Mouse (Mus musculus): ENCODE data around the gene Tmem151b.

Gene Tmem151b

DNA sequence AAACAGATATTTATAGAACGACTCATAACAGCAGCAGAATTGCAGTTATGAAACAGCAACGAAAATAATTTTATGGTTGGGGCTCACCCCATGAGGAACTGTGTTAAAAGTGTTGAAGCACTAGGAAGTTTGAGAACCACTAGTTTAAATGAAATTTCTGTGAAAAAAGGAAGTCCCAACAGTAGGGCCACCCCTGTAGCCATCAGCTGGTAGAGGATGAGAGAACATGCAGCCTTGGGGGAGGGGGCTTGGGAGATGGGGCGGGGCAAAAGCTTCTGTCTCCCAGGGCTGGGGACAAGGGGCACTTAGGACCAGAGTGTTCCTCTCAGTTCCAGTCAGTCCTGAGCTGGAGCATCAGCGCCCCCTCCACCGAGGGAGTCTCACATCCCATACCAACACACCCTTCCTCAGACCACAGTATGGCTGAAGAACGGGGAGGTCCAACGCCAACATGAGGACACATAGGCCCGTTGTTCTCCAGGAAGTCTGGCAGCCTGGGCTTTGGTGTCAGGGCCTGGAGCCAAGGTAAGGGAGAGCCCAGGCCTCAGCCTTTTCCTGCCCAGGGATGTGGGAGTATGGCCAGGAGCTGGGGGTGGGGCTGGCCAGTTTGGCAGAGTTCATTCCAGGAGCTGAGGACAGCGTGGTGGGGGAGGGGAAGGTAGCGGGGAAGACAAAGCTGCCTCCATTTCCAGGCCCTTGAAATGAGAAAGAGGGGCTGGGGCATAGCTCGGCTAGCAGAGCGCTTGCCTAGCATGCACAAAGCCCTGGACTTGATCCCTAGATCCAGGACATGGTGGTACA, 34.8 kb upstream of the Tmem151b start:
- DNase-seq: peak; percentile 70 to 73

DNA sequence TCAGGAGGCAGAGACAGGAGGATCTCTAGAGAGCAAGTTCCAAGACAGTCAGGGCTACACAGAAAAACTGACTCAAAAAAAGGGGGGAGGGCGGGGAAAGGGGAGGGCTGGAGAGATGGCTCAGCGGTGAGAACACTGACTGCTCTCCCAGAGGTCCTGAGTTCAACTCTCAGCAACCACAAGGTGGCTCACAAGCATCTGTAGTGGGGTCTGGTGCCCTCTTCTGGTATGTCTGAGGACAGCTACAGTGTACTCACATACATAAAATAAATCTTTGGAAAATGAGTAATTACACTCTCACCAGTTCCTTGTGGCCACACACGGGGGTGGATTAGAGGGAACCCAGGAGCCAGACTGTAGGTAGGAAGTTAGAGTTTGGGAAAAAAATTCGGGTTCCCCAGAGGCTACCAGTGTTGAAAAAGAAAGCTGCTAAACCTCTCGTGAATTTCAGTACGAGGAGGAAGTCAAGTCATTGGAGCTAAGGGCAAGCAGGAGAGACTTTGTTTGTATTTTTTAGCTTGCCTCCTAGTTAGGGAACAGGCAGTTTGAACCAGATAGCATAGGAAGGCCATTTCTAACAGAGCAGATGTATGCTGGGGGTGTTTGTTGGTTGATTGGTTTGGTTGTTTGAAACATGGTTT, 33.4 kb upstream of the Tmem151b start:
- peak in 1 of 2 experiments; percentile 34 for DNase-seq

DNA sequence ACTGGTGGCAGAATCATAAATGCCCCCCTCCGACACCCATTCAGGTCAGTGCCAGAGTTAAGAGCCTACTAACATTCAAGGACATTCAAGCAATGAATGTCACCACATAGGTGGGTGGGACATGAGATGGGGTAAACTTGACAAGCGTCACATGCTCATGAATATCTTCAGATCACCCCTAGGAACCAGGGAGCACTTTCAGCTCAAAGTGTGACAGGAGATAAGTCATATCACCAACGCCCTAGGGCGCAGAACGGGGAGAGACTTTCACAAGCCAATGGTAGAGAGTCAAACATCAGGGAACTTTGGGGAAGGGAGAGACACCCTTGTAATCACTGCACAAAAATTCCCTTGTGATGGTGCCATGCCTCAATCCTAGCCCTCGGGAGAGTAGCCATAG, 32.7 kb upstream of the Tmem151b start:
- no peak for DNase-seq

DNA sequence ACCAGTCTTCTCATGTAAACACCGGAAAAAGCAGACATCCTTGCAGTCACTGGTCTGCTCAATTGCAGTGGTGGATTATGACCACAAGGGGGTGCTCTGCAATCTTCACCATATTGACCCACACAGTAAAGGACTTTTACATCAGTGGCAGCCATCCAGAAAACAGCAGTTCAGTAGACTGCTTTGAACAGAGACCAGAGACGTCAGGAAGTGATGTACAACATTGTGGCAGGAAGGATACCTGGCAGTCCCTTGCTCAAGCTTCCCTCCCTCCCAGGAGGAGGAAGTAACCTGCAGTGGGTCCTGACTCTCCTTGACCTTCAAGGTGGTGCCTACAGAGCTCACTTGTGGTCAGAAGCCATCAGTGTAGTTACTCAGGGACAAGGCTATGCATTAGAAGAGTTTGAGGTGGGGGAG, 32.1 kb upstream of the Tmem151b start:
- DNase-seq: peak; percentile 70 to 77

DNA sequence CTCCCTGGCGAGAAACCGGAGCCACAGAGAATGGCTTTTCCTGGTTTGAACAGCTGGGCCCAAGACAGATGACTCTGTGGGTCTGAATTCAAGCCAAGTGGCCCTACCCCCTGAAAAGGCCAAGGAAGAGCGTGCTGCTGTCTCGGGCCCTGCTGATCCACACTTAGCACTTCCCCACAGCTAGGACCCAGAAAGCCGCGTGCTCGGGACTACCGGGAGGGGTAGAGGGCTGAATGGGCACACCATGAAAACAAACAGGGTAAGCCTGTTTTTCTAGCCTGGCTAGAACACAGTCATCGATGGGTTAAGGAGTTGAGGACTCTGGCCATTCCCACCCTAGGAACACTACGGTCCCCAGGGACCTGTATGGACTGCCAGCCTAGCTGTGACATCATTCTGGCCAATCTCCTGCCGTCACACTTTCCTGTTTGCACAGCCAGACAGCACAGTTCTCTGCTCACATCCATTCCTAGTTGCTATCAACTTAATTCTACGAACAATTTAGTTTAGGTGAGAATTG, 31.5 kb upstream of the Tmem151b start:
- DNase-seq: no peak

DNA sequence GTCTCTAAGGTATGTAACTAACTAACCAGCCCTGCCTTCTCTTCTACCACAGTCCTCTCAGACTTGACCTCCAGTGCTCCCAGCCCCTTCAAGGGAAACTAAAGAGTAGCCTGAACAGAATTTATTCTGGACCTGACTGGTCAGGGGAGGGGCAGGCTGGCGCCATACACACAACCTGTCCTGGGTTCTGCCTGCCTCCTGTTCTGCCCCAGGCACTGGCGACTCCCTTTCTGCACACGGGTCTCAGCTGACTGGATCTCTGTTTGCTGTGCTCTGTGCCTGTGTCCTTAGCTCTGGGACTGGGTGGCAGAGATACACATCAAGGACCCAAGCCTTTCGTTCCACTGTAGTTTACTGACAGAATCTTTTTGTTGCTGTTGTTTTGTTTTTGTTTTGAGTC, 30.1 kb upstream of the Tmem151b start:
- DNase-seq: no peak

DNA sequence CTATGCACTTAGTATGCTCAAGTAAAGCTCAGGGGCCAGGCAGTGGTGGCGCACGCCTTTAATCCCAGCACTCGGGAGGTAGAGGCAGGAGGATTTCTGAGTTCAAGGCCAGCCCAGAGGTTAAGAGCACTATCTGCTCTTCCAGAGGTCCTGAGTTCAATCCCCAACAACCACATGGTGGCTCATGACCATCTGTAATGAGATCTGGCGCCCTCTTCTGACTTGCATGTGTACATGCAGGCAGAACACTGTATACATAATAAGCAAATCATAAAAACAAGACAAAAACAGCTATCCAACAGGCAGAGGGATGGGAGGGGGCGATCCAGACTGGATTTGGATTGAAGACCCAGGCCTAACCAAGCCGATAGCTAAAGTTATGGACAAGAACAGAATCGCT, 29.4 kb upstream of the Tmem151b start:
- DNase-seq: peak in 1 of 2 experiments; percentile 30

DNA sequence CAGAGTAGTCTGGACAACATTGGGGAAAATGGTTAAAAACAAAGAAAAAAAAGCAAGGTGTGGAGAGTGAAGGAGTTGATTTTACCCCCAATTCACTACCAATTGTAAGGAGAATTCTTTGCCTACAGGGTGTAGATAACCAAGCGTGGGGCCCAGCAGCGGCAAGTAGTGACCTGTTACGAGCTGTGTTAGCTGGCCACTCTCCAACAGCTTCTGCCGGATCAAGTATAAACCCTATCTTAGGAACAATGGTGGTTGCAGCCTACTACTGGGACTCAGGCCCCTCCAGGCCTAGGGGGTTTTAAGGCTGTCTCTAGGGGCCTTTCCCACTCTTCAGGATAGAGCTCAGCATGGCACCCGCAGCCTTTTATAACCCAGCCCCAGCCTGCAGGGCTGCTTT, 28.8 kb upstream of the Tmem151b start:
- DNase-seq: peak in 1 of 2 experiments; percentile 30

DNA sequence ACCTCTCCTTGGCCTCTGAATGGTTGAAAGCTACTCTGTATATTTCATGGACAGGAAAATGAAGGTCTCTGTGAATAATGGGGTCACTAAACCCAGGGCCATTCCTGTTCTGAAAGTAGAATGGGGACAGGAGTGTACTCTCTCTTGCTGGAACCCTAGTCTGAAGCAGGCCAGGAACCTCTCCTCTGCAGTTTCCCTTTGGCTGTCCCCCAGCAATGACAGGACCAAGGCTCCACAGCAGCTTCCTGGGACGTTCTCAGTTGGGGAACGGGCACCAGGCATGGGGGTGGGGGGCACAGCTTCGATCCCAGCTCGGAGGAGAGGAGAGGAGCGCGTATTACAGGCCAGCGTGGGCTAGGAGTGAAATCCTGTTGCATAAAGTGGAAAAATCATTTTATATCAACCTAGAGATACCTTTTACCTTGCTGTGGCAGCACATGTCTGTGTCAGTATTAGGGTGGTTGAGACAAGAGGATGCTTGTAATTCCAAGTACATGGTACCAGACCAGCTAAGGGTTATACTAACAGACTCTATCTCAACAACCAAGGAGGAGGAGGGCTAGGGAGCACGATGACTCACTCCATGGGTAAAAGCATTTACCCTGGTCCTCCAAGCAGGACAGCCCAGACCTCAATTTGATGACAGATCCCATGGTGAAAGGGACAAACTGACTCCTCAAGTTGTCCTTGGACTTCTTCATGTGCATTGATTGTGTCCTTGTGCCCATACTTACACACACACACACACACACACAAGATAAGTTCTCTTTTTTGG, 25.8 kb upstream of the Tmem151b start:
- DNase-seq: peak in 1 of 2 experiments; percentile 36

DNA sequence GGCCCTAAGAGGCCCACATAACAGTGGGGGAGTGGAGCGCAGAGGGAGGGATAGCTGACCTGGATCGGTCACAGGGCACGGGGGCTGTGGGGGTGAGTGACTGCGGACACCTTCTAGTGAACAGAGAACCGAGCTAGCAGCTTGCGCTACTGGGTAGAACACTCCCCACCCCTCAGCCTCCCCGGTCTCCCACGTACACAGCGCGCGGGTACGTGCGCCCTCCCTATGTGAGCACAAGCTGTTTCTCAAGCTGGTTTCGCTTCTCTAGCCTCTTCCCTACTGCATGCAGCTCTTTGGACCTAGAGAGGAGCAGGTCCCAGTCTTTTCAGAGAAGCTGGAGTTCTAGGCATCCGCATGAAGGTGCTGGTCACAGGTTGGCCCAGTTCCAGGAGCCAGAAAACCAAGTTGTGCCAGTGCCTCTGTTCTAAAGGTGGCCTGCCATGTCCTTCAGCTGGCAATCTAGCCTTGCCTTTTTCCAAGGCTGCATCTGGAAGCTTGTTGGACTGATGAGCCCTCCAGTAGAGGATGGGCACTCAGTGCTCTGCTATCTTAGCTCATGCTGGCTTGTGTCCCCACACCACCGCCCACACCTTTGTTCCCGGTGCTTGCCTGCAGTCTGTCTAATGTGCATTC, 24.8 kb upstream of the Tmem151b start:
- peak; percentile 82 to 87 for DNase-seq

DNA sequence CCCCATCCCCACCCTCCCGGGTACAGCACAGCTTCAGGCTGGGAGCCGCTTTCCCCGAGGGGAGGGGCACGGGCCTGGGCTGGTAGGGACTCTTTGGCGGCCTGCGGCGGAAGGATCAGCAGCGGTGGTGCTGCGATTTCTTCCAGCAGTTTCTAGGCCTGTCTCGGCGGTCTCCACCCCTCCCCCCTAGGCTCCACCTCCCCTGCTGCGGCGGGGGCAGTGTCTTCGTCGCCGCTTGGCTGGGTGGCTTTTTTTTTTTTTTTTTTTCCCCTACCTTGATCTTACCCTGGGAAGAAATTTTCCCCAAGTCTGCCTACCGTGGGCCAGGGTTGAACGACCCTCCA, 24.3 kb upstream of the Tmem151b start:
- DNase-seq: peak; percentile 94 to 96

DNA sequence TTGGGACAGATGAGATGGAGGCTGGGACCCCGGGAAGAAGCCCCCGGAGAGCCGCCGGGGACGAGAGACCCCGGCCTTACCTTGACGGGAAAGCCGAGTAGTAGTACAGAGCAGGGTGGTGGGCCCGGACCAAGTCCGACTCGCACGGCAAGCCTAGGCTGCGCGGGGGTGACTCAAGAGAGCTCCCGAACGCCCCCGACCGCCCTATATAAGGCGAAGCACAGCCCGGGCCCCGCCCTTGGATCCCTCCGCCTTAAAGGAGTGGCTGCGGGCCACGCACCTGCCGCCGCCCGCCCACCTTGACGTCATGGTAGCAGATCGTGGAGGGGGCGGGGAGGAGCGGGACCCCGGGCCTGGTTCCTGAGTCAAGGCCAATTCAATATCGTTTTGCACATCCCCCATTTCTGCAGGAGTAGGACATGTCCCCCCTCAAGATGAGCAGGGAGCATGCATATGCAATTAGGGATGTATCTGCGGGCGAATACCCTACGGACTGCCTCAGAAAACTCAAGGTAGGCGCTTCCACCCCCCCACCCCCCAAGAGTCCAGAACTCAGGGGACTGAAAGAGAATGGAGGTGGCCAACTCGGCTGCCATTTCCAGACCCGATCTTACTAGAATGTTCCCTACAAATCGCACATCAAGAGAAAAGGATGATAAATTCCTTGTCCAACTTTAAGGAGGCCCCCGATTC, 23.8 kb upstream of the Tmem151b start, which contains the start of gene Hsp90ab1:
Gene Hsp90ab1 (minus strand): TSS at position 185 of the 693 bp plus-strand sequence.
- DNase-seq: peak; percentile 97 to 99

DNA sequence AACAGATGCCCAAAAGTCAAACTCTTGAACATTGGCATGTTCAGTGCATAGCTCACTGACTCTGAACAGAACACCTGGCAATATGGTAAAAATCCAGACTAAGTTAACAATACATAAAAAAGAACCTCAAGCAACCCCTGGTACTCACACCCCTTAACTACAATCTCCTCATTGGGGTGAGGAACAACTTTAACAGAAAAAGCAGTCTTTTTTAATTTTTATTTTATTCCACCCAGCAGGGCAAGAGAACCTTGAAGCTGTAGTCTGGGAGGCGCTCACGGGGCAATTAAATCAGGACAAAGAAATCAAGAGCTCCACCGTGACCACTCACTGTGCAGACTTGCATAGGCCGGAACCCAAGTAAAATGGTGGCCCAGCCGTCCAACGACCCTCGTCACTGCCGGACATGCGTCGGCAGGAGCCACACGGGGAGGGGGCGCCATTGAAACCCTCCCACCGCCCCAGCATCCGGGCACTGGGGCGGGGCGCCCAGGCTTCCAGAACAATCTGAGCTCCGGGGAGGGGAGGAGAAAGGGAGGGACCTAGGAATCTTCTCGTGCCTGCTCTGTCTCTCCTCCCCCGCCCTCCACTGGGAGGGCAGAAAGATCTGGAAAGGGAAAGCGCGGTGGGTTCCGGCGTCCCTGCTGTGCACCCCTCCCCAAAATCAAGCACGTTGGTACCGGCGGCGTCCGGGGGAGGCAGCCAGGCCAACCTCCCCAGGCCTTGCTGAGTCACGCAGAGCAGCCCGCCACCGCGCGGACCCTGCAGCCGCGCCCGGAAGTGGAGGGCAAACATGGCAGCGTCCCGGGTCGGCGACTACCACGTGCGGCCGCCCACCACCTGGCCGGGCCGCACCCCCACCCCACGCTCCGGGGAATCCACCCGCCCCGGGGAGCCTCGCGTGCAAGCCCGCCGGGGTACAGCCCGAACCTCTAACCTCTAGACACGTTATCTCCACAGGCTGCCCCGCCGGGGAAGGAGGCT, 22.9 kb upstream of the Tmem151b start:
- DNase-seq: peak; percentile 71 to 74

DNA sequence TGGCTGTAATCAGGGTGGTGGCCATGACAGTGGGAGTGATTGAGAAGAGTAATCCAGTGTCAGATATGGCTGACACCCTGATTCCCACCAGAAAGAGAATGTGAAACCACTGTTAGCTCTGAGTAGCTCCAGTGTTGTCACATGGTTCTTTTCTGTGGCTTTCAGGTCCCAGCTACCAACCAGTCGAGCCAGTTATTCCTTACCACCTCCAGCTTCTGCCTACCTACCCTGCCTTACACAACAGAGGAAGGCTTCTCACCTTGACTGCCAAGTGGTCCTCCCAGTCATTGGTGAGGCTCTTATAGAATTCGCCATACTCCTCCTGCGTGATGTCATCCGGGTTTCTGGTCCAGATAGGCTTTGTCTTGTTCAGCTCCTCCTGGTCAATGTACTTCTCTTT, 20.5 kb upstream of the Tmem151b start:
- no peak for DNase-seq

DNA sequence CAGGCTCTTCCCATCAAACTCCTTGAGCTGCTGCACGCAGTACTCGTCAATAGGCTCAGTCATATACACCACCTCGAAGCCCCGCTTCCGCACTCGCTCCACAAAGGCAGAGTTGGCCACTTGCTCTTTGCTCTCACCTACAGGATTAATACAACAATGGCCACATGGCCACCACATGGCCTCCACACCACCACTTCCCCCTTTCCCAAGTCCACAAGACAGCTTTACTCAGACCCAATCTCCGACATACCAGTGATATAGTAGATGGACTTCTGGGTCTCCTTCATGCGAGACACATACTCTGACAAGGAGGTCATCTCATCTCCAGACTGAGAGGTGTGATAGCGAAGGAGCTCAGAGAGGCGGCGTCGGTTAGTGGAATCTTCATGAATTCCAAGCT, 19.5 kb upstream of the Tmem151b start:
- DNase-seq: no peak

DNA sequence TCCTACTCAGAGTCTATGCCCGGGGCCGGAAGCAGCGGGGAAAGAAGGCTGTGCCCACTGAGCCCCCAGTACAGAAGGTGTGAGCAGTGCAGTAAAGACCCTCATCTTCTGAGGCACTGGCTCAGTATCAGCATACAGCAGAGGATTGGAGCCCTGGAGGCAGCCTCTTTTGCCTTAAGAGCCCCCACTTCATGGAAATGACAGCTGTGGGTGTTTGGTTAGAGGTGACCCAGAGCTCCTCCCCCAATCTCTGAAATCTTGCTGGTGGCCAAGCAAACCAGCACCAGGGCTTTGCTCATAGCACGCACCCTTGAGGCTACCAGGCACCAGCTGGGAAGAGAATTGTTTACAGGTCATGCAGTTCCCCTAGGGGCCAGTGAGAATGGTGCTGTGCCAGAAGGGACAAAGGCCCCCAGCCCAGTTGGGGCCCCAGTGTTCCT, 17.7 kb upstream of the Tmem151b start:
- DNase-seq: no peak

DNA sequence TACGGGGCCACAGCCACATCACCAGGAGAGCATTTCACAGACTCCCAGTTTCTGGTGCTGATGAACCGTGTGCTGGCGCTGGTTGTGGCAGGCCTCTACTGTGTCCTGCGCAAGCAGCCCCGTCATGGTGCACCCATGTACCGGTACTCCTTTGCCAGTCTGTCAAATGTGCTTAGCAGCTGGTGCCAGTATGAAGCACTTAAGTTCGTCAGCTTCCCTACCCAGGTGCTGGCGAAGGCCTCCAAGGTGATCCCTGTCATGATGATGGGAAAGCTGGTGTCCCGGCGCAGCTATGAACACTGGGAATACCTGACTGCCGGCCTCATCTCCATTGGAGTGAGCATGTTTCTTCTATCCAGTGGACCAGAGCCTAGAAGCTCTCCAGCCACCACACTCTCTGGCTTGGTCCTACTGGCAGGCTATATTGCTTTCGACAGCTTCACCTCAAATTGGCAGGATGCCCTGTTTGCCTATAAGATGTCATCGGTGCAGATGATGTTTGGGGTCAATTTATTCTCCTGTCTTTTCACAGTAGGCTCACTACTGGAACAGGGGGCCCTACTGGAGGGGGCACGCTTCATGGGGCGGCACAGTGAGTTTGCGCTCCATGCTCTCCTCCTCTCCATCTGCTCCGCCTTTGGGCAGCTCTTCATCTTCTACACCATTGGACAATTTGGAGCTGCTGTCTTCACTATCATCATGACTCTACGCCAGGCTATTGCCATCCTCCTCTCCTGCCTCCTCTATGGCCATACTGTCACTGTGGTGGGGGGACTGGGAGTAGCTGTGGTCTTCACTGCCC, 17.1 kb upstream of the Tmem151b start:
- peak; percentile 25 to 41 for DNase-seq

DNA sequence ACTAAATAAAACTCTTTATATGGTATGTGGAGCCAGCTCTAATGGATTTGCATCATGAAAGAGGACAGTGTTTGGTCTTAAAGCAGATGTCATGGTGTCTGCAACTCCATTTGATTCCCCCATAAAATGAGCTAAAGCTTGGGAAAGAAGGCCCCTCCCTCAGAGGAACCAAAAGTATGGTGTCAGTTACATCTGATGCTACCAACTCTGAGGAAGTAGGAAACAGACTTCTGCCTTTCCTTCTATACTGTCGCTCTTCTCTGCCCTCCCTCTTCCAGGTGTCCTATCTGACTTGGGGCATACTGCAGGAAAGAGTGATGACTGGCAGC, 16.5 kb upstream of the Tmem151b start:
- no peak for DNase-seq

DNA sequence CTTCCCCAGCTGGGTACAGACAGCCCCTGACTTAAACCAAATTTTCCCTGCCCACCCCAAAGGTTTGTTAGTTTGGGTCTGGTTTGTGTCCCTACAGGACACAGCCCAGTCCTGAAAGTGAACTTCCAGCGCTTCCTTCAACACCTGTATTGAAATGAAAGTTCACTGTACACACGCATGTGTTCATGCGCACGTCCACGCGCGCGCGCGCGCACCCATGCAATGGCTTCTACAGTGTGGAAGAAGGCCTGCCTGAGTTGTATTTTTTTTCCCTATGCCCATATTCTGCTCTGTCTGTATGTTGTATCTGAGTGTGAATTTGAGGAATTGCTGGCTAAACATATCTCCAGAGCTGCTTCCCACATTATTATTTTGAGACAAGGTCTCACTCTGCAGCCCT, 15.6 kb upstream of the Tmem151b start:
- no peak for DNase-seq

DNA sequence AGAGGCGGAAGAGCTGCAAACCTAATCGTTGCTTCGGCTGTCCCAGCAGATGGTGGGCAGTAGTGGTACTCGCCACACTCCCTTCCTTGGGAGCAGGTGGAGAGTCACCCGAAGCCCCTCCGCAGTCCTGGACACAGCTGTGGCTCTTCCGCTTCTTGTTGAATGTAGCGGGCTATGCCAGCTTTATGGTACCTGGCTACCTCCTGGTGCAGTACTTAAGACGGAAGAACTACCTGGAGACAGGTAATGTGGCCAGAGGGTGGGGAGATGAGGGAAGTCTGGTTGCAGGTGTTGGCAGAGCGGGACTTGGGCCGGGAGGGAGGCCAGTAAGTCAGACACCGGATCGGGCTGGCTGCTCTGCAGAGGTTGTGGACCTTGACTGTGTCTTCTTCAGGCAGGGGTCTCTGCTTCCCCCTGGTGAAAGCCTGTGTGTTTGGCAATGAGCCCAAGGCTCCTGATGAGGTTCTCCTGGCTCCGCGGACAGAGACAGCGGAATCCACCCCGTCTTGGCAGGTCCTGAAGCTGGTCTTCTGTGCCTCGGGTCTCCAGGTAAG, 15.1 kb upstream of the Tmem151b start:
- peak in 1 of 2 experiments; percentile 39 for DNase-seq

Measured in cerebellum, adult 18-20 months (tissue).